Mouse (Mus musculus): ENCODE results near the gene Dnajc12.

DNA sequence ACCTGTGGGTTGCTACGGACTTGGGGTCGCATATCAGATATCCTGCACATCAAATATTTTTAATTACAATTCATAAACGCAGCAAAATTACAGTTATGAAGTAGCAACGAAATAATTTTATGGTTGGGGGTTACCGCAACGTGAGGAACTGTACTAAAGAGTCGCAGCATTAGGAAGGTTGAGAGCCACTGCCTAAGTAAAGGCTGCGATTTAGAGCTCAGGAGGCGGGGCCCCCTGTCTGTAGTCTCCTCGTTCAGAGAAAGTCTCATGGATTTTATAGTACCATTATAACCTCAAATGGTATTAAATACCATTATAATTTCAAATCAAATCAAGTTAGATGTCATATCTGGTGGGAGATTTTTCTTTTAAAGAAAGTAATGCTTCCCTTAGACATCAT lies 4.7 kb downstream of the Dnajc12 start:
- TF ChIP-seq MAFK (IDR thresholded peaks at IDR 0.05; ENCODE audit: insufficient read depth, low read depth, low read length) (no peak), CHD2 (IDR thresholded peaks at IDR 0.05; ENCODE audit: low read depth, low read length) (no peak), ZC3H11A (IDR thresholded peaks at IDR 0.05; ENCODE audit: borderline replicate concordance, low read depth, low read length) (no peak)

Data from ES-E14 (cell line).